Mouse (Mus musculus): ENCODE measurements around the gene Chd2. TPM values are rescaled to one million over a fixed set of nuclear protein-coding genes. Genes with fewer than 3 reads are reported as not detected.
A peak's percentile ranks its signal among the peaks of the same experiment; 100 is the strongest.

The Chd2 gene
- polyA plus RNA-seq, 1 experiment from 2014 or later: 64.4 TPM

DNA sequence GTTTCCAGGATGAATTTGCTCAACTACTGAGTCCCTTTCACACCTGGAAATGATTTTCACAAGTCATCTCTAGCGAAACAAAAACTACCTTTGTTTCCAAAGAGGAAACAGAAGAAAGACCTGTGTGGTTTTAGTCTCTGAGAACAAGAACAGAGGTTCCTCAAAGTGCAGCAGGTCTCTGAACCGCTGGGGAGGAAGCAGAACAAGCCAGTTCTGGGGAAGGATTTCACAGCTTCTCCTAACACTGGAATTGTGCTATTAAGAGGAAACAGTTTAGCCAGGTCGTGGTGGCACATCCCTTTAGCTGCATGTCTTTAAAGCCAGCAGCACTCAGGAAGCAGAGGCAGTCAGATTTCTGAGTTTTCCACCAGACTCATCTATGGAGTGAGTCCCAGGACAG lies 30.9 kb upstream of the Chd2 start:
- Histone ChIP-seq H3K27ac (ENCODE audit: low read depth, low read length) (no peak overlapping the region), H3K4me1 (replicated peaks; ENCODE audit: control insufficient read depth, insufficient read depth, low read length) (no peaks in the 10 kb centered on the region), H3K36me3 (ENCODE audit: control insufficient read depth, insufficient read depth, low read length) (no peaks in the 10 kb centered on the region), H3K4me2 (replicated peaks; ENCODE audit: low read depth, low read length) (no peak overlapping the region), H3K4me3 (ENCODE audit: low read depth, low read length) (no peak overlapping the region), H3K9me3 (ENCODE audit: control insufficient read depth, low read length) (no peaks in the 10 kb centered on the region), H3K9ac (ENCODE audit: low read depth, low read length) (no peak overlapping the region), H3K27me3 (ENCODE audit: control insufficient read depth, insufficient read depth, low read length) (no peaks in the 10 kb centered on the region)
- ATAC-seq (ENCODE audit: low FRiP score) (no peak), DNase-seq (ENCODE audit: low spot score) (no peak)
- whole genome bisulfite sequencing: 68% methylated on average over 3 of the region's 3 CpGs

DNA sequence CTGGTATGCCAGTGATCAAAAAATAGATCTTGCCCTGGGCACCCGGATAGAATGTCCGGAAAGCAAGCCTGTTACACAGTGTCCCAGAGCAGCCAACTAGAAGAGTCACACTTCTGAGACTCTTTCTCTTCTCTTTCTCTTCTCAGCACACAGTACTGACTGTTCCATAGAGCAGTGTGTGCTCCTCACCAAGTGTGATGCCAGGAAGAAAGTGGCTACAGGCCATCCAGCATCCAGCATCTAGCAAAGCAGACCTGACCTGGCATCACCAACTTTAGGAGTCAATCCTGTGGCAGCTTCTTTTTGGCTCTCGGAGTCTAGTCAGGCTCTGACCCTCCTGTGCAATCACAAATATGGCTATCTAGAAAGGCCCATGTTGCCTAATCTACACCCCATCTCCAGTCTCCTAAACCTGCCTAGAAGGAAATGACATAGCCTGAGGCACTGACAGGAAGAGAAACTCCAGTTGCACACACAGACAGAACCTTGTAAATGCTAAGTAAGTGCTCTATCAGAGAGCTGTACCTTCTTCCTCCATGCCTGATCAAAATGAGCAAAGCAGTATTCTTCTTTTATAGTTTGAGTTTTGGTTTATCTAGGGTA lies 27.3 kb upstream of the Chd2 start:
- Histone ChIP-seq H3K4me1 (replicated peaks; ENCODE audit: control insufficient read depth, insufficient read depth, low read length) (no peaks in the 10 kb centered on the region), H3K36me3 (ENCODE audit: control insufficient read depth, insufficient read depth, low read length) (no peaks in the 10 kb centered on the region), H3K27me3 (ENCODE audit: control insufficient read depth, insufficient read depth, low read length) (no peaks in the 10 kb centered on the region), H3K4me2 (replicated peaks; ENCODE audit: low read depth, low read length) (no peak overlapping the region), H3K27ac (ENCODE audit: low read depth, low read length) (no peak overlapping the region), H3K4me3 (ENCODE audit: low read depth, low read length) (no peak overlapping the region), H3K9ac (ENCODE audit: low read depth, low read length) (no peak overlapping the region), H3K9me3 (ENCODE audit: control insufficient read depth, low read length) (no peaks in the 10 kb centered on the region)
- DNase-seq (ENCODE audit: low spot score) (no peak), ATAC-seq (ENCODE audit: low FRiP score) (no peak)
- 88% methylated on average over 3 of the region's 3 CpGs for WGBS

DNA sequence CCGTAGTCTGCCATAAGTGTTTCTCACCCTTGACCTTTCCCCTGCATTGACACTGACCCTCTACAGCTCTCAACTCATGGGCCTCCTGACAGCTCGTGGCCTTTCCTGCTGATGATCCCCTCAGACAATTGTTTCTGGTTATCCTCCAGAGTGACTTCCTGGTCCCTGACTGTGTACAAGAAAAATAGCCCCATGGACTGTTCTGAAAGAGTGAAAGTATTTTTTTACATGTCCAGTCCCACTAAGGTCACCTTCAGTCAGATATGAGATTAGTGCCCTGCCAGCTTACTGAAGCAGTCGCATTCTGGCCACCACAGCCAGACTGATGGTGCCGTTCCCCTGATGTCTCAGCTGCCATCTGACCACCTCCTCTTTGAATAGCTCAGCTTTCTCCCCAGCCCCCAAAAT lies 26.1 kb upstream of the Chd2 start:
- ATAC-seq (ENCODE audit: low FRiP score) (no peak), DNase-seq (ENCODE audit: low spot score) (no peak)
- H3K9me3 ChIP-seq (ENCODE audit: control insufficient read depth, low read length): no peaks in the 10 kb centered on the region
- no peak overlapping the region for H3K27ac ChIP-seq (ENCODE audit: low read depth, low read length)
- 55% methylated on average over 4 of the region's 4 CpGs for WGBS
- no peak overlapping the region for H3K4me2 ChIP-seq (replicated peaks; ENCODE audit: low read depth, low read length)
- no peaks in the 10 kb centered on the region for H3K36me3 ChIP-seq (ENCODE audit: control insufficient read depth, insufficient read depth, low read length)
- H3K4me1 ChIP-seq (replicated peaks; ENCODE audit: control insufficient read depth, insufficient read depth, low read length): no peaks in the 10 kb centered on the region
- H3K9ac ChIP-seq (ENCODE audit: low read depth, low read length): no peak overlapping the region
- H3K4me3 ChIP-seq (ENCODE audit: low read depth, low read length): no peak overlapping the region
- H3K27me3 ChIP-seq (ENCODE audit: control insufficient read depth, insufficient read depth, low read length): no peaks in the 10 kb centered on the region

- DNase-seq (ENCODE audit: low spot score) (no peak), ATAC-seq (ENCODE audit: low FRiP score) (no peak)
- Histone ChIP-seq H3K27me3 (ENCODE audit: control insufficient read depth, insufficient read depth, low read length) (no peaks in the 10 kb centered on the region), H3K36me3 (ENCODE audit: control insufficient read depth, insufficient read depth, low read length) (no peaks in the 10 kb centered on the region), H3K27ac (ENCODE audit: low read depth, low read length) (no peak overlapping the region), H3K4me1 (replicated peaks; ENCODE audit: control insufficient read depth, insufficient read depth, low read length) (0 out of 2 replicates have a peak, but pooled peaks cover 2% of the 10 kb centered on the region), H3K9me3 (ENCODE audit: control insufficient read depth, low read length) (no peaks in the 10 kb centered on the region), H3K4me3 (ENCODE audit: low read depth, low read length) (no peak overlapping the region), H3K4me2 (replicated peaks; ENCODE audit: low read depth, low read length) (no peak overlapping the region), H3K9ac (ENCODE audit: low read depth, low read length) (no peak overlapping the region)
- WGBS: 92% methylated on average over 6 of the region's 6 CpGs
Observed at GRCm38 (mm10) chr7:73564131-73564530, 22.5 kb upstream of the Chd2 start.

GRCm38 (mm10) chr7:73561492-73562055 lies 19.9 kb upstream of the Chd2 start:
- Histone ChIP-seq H3K9me3 (ENCODE audit: control insufficient read depth, low read length) (no peaks in the 10 kb centered on the region), H3K27ac (ENCODE audit: low read depth, low read length) (no peak overlapping the region), H3K27me3 (ENCODE audit: control insufficient read depth, insufficient read depth, low read length) (no peaks in the 10 kb centered on the region), H3K4me2 (replicated peaks; ENCODE audit: low read depth, low read length) (no peak overlapping the region), H3K4me3 (ENCODE audit: low read depth, low read length) (no peak overlapping the region), H3K9ac (ENCODE audit: low read depth, low read length) (no peak overlapping the region), H3K4me1 (replicated peaks; ENCODE audit: control insufficient read depth, insufficient read depth, low read length) (0 out of 2 replicates have a peak, but pooled peaks cover 2% of the 10 kb centered on the region), H3K36me3 (ENCODE audit: control insufficient read depth, insufficient read depth, low read length) (no peaks in the 10 kb centered on the region)
- ATAC-seq (ENCODE audit: low FRiP score) (no peak), DNase-seq (ENCODE audit: low spot score) (no peak)
- WGBS: 21% methylated on average over 10 of the region's 10 CpGs

DNA sequence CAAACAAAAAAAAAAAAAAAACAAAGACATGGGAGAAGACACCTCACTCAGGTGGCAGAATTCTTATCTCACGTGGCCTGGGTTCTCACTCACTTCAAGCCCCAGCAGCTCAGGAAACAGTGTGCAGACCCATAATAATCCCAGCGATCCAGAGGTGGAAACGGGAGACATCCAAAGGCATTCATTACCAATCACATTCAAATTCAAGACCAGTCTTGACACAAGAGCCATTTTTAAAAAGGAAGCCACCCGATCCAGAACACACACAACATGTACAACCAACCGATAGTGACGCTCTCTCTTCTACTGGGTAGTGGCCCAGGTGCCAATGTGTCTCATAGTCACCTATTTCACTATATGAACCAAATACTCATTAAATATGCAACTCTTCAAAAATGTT lies 19.2 kb upstream of the Chd2 start:
- no peak for DNase-seq (ENCODE audit: low spot score)
- H3K27me3 ChIP-seq (ENCODE audit: control insufficient read depth, insufficient read depth, low read length): no peaks in the 10 kb centered on the region
- H3K4me1 ChIP-seq (replicated peaks; ENCODE audit: control insufficient read depth, insufficient read depth, low read length): 0 out of 2 replicates have a peak, but pooled peaks cover 2% of the 10 kb centered on the region
- no peak overlapping the region for H3K4me2 ChIP-seq (replicated peaks; ENCODE audit: low read depth, low read length)
- no peak overlapping the region for H3K27ac ChIP-seq (ENCODE audit: low read depth, low read length)
- H3K4me3 ChIP-seq (ENCODE audit: low read depth, low read length): no peak overlapping the region
- H3K9me3 ChIP-seq (ENCODE audit: control insufficient read depth, low read length): no peaks in the 10 kb centered on the region
- ATAC-seq (ENCODE audit: low FRiP score): no peak
- H3K9ac ChIP-seq (ENCODE audit: low read depth, low read length): no peak overlapping the region
- 92% methylated on average over 6 of the region's 6 CpGs for WGBS
- no peaks in the 10 kb centered on the region for H3K36me3 ChIP-seq (ENCODE audit: control insufficient read depth, insufficient read depth, low read length)

- Histone ChIP-seq H3K4me1 (replicated peaks; ENCODE audit: control insufficient read depth, insufficient read depth, low read length) (0 out of 2 replicates have a peak, but pooled peaks cover 2% of the 10 kb centered on the region), H3K4me2 (replicated peaks; ENCODE audit: low read depth, low read length) (no peak overlapping the region), H3K36me3 (ENCODE audit: control insufficient read depth, insufficient read depth, low read length) (no peaks in the 10 kb centered on the region), H3K9me3 (ENCODE audit: control insufficient read depth, low read length) (no peaks in the 10 kb centered on the region), H3K27ac (ENCODE audit: low read depth, low read length) (no peak overlapping the region), H3K9ac (ENCODE audit: low read depth, low read length) (no peak overlapping the region), H3K4me3 (ENCODE audit: low read depth, low read length) (no peak overlapping the region), H3K27me3 (ENCODE audit: control insufficient read depth, insufficient read depth, low read length) (no peaks in the 10 kb centered on the region)
- 85% methylated on average over 6 of the region's 6 CpGs for WGBS
- no peak for ATAC-seq (ENCODE audit: low FRiP score)
- no peak for DNase-seq (ENCODE audit: low spot score)
Observed at GRCm38 (mm10) chr7:73559853-73560190, 18.2 kb upstream of the Chd2 start.

- 37% methylated on average over 8 of the region's 8 CpGs for whole genome bisulfite sequencing
- no peaks in the 10 kb centered on the region for H3K9me3 ChIP-seq (ENCODE audit: control insufficient read depth, low read length)
- H3K4me2 ChIP-seq (replicated peaks; ENCODE audit: low read depth, low read length): peak overlapping the region; percentile 40
- H3K27ac ChIP-seq (ENCODE audit: low read depth, low read length): peak overlapping the region; percentile 73
- 0 out of 2 replicates have a peak, but pooled peaks cover 2% of the 10 kb centered on the region for H3K4me1 ChIP-seq (replicated peaks; ENCODE audit: control insufficient read depth, insufficient read depth, low read length)
- no peaks in the 10 kb centered on the region for H3K27me3 ChIP-seq (ENCODE audit: control insufficient read depth, insufficient read depth, low read length)
- H3K4me3 ChIP-seq (ENCODE audit: low read depth, low read length): peak overlapping the region; percentile 100
- no peak for ATAC-seq (ENCODE audit: low FRiP score)
- no peak for DNase-seq (ENCODE audit: low spot score)
- no peaks in the 10 kb centered on the region for H3K36me3 ChIP-seq (ENCODE audit: control insufficient read depth, insufficient read depth, low read length)
- peak overlapping the region; percentile 100 for H3K9ac ChIP-seq (ENCODE audit: low read depth, low read length)
Observed at GRCm38 (mm10) chr7:73559170-73559852, 17.7 kb upstream of the Chd2 start.
